Mouse (Mus musculus): ENCODE measurements around the gene Mapk11. TPM values are rescaled to one million over a fixed set of nuclear protein-coding genes. Genes with fewer than 3 reads are reported as not detected.

Mapk11 gene
- 1 to 10 TPM; 3.7 to 3.8 TPM for total RNA-seq (2021)
- long read RNA-seq, experiment 1, partial matches to known transcripts, result 0 of 4 reads
- long read RNA-seq, experiment 1, other reads (novel, unspliced or antisense), result 2 of 4 reads
- long read RNA-seq, experiment 2, partial matches to known transcripts, result 0 of 4 reads
- long read RNA-seq, experiment 2, other reads (novel, unspliced or antisense), result 2 of 4 reads

DNA sequence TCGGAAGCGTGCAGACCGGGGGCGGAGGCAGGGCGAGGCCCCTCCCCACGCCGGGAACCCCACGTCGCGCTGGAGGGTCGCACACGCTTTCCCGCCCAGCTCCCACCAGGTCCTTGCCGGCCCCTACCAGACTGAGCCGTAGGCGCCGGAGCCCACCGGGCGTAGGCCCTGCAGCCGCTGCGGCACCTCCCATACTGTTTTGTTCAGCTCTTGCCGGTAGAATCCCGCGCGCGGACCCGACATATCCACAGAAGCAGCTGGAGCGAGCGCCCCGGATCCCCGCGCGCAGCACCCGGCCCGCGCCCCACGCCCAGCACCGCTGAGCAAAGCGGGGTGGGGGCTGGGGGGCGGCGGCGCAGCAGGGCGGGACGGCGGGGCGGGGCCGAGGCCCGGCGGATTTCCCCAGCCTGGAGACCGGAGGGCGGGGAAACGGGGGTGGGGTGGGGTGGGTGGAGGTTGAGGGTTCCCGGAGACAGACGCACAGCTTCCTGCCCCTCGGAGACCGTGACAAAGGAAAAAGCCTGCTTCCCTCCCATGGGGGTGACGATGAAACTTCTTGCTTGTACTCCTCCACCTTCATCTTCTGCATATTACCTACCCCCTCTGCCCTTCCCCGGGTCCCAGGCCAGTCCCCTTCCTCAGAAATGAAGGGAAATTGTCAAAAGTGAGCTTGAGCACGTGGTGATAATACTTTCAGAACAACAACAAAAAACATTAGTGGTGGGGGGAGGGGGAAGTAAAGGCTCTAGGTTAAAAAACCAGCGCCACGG, at the start of gene Mapk11:
Gene Mapk11, minus strand, starts transcription at position 358 of the 770 bp plus-strand sequence.
- DNase-seq (ENCODE audit: low spot score in 2 of 2), result peak; percentile 26 to 46

DNA sequence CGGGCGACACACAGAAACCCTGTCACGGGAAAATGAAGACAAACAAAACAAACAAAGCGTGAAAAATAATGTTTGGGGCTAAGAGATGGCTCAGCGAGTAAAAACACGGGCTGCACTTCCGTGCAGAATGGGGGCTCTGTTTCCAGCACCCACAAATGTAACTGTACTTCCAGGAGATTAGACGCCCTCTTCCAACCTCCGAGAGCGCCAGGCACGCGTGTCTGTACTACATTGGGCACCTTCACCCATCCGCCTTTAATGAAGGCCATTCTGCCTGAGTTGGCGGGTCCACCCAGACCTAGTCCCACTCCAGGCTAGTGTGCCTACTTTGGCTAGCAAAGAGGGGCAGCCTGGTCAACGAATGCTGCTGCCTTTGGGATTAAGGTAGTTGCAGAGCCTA, 47.6 kb upstream of the Mapk11 start:
- no peak for DNase-seq (ENCODE audit: low spot score in 2 of 2)

DNA sequence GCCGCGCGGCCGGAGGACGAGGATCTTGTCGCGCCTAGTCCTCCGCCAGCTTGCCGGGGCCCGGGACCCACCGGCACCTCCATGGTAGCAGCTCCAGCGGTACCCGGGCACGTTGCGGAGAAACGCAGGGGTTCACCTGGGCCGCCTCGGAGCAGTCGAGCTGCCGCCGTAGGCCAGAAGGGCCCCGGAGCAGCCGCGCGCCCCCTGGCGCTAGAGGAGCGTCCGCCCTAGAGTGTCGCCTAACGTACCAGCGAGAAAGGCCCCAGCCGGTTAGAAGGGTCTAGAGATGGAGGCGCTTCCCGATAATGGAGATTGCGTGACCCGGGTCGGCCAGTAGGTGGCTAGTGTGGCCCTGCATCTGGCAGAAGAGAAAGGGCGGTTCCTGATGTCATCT, 46.9 kb upstream of the Mapk11 start, which contains the start of gene Dennd6b:
Gene Dennd6b, minus strand, starts transcription at position 184 of the 394 bp plus-strand sequence.
- DNase-seq (ENCODE audit: low spot score in 2 of 2), result peak; percentile 91 to 93

DNA sequence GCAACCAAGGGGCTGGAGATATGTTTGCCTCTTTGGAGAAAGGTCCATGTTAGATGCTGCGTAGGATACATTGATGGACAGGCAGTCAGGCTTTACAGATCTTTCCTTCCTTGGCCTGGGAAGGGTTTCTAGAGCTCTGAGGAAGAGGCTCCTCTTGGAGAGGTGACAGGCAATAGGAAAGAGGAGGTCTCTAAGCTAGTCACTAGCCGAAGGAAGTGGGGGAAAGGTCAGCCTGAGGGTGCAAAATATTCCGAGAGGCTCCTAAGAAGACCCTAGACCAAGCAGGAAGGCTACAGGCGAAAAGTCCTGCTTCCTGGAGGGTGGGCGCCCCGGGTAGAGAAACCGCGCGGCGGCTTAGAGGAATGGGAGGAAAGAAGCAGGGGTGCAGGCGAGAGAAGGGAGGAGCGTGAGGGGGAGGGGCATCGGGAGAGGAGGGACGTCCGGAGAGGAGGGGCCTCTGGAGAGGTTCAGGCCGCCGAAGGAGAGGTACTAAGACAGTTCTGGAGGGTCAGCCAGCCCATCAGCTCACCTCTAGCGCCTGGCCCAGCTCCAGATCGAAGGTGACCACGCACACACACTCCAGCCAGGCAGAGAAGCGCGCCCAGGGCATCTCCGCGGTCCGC, 46.4 kb upstream of the Mapk11 start:
- peak; percentile 87 to 89 for DNase-seq (ENCODE audit: low spot score in 2 of 2)

DNA sequence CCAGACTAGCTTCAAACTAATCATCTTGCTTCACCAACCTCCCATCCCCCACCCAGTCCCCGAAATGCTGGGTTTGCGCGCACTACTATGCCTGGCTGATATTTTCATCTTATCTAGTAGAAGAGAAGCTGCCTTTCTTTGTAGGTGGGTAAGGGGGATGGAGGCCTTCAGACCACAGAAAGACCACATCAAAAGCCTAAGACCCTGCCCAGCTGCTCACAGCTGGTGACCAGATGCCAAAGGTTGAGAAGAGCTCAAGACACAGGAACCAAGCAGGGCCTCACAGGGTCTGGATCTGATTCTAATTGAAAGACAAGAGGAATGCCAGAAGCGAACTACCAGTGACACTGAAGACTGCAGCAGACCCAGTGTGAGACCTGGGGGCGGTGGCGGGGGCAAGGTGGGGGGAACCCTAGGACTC, 45.8 kb upstream of the Mapk11 start:
- DNase-seq (ENCODE audit: low spot score in 2 of 2), result no peak

DNA sequence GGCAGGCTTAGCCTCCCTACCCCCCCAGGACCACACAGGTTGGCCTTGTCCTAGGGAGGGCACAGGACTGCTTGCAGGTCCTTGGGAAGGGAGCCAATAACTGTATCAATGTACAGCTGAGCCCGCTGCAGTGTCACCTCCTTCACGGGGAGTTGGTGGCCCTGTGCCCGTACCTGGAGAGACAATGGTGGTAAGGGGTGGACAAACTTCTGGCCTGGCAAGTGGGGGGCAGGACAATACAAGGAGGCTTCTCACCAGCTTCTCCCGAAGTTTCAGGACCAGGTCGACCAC, 35.5 kb upstream of the Mapk11 start:
- DNase-seq (ENCODE audit: low spot score in 2 of 2), result no peak

DNA sequence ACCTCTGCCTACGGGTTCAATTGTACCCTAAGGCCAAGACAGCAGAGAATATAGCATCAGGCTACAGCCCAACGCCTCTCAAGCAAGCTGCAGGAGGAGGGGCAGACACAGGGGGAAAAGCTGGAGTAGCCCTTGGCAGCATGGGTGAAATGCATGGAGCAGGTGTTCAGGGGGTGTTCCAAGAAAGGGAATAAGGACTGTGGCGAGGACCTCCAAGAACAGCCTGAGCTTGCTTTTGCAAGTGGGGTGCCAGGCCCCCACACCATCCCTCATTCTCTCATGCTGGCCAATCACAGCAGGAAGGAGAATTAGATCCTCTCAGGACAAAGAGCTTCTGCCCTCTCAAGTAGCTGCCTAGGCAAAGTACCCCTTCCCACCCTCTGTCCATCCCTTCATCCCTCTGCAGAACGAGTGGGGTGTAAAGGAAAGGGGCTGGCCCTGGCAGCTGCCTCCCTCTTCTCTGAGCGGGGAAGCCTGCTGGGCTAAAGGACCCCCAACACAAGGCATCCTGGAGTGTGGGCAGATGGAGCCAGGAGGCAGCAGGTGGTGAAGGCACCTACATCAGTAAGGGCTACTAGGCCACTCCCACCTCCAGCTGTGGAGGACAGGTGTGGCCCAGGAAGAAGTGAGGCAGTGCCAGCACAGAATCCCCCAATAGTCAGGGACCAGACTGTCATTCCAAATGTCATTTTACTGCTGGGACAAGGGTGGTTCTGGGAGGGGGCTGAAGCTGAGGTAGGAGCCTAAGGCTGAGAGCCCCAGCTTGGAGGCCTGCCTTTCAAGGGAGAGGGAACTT, 34.9 kb upstream of the Mapk11 start:
- no peak for DNase-seq (ENCODE audit: low spot score in 2 of 2)

DNA sequence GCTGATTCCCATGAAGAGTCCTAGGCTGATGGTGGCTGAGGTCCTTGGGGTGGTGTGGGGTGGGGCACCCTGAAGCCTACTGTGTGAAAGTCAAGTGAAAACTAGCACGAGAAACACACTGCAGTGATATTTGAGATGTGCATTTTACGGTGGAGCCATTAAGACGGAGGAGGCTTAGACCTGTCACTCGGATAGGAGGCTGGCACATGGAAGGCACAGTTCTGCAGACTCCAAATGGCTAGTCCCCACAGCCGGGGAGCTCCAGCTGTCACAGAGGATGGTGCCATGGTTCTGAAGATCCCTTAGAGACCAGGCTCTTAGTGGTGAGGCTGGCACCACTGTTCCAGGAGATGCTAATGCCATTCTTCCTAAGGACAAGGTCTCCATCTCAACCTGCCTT, 33.4 kb upstream of the Mapk11 start:
- no peak for DNase-seq (ENCODE audit: low spot score in 2 of 2)

DNA sequence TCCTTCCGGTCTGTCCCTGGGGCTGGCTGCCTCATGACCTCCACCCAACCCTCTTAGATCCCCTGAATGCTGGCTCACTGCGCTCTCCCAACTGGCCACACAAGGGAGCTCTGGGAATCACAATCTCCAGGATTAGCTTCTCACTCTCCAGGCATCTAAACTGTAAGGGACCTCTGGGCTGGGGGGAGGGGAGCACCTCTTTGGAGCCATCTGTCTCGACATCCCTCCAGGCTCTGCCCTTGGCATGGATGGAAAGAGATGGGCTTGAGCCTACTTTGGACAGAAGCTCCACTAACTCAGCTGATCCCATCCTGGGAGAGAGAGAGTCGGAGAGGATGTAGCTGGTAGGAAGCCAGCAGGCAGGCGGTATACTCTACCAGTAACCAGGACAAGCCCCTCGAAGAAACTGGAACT, 32.9 kb upstream of the Mapk11 start:
- DNase-seq (ENCODE audit: low spot score in 2 of 2), result no peak

DNA sequence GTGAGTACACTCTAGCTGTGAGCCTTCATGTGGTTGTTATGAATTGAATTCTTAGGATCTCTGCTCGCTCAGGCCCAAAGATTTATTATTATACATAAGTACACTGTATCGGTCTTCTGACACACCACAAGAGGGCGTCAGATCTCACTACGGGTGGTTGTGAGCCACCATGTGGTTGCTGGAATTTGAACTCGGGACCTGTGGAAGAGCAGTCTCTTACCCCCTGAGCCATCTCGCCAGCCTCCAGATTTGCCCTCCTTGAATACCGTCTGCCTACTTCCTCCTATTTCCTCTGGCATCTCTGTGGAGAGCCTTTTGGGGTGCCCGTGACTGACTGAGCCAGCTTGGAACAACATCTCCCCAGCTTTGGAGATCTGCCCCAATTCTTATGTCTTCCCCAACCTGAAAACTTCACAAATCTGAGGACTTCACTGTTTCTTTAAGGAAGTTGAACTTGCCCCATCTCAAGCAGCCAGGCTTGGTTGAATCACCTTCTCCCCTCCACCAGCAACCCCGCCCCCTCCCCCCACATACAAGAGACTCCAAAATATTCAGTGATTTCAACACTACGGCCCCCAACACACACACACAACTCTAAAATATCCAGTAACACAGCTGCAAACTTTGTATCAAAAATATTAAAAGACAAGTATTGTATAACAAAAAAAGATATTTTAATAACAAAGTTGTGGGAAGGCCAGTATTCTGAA, 32.3 kb upstream of the Mapk11 start:
- DNase-seq (ENCODE audit: low spot score in 2 of 2), result no peak

DNA sequence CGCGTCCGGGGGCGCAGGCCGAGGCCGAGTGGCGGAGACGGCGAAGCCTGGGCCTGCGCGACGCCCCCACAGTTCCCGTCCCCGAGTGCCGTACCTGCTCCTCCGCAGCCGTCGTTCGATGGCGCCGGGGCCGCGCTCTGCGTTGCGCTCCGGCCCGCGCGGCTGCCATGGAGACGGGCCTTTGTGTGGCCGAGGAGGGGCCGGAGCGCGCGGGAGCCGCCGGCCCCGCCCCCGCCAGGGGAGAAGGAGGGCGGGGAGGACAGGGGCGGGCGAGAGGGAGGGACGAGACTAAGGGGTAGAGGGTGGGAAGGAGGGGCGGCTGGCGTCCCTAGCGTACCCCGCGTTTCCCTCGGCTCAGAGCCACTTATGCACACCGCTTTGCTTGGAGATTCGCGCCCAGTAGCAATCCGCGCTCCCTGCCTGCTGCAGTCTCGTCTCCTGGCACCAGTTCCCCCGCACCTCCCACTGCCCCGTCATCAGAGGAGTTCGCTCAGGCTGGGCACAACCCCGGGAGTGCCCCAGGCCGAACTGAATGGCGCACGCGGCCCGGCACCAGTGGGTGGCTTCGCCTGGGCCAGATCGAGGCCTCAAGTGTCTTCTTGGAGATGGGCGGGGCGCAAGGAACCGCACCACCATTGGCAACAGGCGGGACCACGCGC, 31.3 kb upstream of the Mapk11 start, which contains the start of gene Plxnb2:
Gene Plxnb2, minus strand, starts transcription at position 218 of the 659 bp plus-strand sequence.
- DNase-seq (ENCODE audit: low spot score in 2 of 2), result peak; percentile 79 to 80

DNA sequence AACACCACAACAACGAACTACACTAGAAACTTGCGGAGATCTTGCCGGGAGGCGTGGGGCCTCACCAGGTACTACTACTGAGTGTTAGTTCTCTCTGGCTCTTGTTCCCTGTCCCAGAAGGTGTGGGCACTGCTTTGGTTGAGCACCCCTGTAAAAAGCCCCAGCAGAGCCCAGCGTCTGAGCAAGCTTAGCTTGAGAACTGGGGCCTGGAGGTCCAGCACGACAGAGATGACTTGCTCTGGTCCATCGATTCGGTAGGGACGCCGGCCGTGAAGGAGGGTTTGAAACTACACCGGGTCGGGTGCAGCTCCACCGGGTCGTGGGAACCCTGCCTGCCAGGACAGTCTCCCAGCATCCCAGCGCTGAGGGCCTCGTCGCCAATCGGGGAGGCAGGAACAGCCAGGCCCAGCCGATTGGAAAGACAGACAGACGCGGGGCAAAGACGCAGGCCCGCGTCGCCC, 30.7 kb upstream of the Mapk11 start:
- DNase-seq (ENCODE audit: low spot score in 2 of 2), result peak in 1 of 2 experiments; percentile 57

DNA sequence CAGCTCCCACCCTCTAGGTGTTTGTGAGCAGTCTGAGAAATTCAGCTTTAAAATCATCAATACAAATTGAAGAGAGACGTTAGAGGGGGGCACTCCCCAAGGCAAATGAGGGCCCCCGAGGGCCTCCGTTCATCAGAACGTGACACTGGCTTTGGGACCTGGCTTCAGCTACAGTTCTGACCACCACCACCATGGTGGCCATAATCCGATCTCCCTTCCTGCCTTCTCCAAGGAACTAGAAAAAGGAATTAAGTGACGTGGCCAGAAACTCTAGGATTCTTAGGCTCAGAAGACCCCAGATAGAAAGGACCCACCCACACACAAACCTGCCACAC, 30.2 kb upstream of the Mapk11 start:
- no peak for DNase-seq (ENCODE audit: low spot score in 2 of 2)

DNA sequence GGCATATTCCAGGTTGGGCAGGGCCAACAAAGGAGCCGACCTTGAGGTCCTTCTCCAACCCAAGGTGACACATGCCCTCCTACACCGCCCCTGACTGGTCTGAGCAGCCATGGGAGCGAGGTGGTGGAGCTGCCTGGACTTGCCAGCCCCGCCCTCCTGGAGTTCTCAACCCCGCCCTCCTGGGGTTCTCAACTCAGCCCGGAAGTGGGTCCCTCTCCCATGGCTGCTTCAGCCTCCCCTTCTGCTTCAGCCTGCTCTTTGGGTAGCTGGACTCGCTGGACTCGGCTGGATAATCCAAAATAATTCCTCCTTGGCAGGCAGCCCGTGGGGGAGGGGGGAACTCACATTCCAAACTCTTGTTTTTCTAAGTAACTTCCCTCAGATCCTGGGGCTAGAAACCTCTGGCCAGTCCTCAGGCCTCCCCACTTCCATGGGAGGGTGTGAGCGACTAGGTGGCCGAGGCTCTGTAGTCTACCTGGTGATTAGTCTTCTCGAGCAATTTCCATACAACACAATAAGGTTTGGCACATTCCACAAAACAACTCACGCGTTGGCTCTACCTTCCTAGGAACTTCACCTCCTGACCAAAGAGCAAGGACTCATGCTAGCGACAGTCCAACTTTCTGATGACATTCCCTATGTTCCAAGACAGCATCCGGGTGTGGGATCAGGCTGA, 29.7 kb upstream of the Mapk11 start:
- DNase-seq (ENCODE audit: low spot score in 2 of 2), result peak; percentile 66

DNA sequence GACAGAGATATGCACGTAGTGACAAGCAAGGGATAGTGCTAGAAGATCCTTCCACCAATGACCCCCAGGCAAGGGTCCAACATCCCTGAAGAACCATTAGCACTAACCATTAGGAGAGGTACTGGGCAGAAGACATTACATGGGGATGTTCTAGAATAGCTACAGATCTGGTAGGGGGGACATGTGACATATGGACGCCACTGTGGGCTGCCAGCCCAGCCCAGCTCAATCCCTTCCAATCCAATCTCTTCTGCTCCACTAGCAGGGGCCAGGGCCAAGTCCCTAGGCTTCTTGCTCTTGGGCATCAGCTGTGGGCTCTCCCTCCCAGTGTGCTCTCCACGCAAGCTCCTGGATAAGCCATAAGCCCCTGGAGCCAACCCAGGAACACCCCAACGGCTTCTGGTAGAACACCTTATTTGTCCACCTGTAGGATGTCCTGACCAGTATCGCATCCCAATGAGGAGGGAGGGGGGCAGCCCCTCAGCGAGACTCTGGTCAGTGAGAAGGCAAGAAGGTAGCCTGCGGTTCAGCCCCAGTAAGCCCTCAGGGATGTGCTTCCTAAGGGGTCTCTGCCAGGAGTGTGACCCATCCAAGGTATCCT, 28.9 kb upstream of the Mapk11 start:
- no peak for DNase-seq (ENCODE audit: low spot score in 2 of 2)

DNA sequence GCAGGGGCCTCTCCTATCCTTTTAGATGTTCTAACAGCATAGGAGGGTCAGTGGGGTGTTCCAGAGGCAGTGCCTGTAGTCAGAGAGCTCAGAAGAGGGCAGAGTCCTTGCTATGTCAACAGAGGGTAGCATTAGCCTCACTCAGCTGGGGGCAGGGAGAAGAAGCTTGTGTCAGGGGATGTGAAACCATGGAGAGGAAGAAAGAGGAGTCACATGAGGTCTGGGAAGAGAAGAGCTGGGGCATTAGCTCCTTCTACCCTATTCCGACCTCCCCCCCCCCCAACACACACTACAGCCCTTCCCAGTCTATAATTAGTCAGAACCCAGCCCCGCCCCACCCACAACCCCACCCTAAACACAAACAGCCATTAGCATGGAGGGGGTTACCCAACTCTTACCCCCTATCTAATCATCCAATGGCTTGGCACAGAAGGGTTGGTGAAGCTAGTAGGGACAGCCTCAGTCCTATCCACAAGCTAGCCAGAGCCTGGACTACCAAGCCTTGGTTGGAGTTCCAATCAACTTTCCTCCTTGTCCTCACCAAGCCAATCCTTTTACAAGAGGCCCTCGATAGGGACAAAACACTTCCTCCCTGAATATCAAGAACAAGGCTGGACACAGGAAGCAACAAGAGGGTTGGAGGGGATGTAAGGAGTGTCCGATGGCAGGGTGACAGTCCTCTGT, 28.3 kb upstream of the Mapk11 start:
- DNase-seq (ENCODE audit: low spot score in 2 of 2), result no peak

DNA sequence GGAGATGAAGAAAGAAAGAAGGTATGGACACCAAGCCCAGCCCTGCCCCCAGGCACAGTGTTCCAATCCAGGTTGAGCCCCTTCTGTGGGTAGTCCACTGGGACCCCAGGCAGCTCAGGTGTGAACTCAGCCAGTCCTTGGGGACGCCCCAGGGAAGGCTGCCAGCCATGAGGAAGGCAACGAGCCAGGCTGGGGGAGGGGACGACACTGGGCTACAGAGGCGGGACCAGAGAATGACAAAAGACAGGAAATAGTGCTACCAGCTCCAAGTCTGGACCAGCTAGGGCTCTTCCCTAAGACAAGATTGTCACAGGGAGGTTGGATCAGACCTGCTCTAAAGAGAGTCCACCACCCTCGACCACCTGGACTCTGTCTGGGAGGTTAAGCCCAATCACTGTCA, 27.7 kb upstream of the Mapk11 start:
- DNase-seq (ENCODE audit: low spot score in 2 of 2), result peak; percentile 87

DNA sequence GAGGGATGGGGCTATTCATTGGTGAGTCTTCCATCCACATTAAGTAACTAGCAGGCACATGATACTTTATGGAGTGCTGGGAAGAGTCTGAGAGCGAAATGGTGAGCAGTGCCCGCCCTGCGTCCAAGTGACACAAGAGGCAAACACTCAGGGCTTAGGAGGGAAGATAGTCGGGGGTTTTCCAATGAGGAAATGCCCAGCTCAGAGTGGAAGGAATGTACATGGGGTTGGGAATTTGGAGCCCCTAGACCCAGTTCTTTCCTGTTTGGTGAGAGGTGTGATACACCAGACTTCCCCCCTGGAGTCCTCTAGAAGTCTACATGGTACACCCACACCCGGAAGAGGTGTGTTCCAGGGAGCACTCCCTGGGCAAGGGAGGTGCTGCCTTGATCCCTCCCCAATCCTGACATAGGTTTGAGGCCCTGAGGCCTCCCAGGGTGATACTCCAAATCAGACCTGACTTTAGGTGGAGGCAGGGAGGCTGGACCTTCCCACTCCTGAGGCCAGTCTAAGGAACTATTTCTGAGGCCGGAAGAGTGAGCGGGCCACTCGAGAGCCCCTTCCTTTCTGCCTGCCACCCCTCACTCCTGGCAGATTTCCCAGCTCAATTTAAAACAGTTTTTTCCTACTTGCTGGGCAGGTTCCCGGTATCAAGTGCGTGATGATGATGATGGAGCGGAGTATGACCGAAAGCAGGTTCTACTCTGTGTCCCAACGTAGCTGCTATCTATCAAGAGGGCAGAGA, 26.2 kb upstream of the Mapk11 start:
- no peak for DNase-seq (ENCODE audit: low spot score in 2 of 2)

All from adrenal gland, adult 18-20 months (tissue).